Mouse (Mus musculus) ovary, adult 18-20 months (tissue): ENCODE results near the gene Xpnpep3.
"Not testable (repeated sequence)": the region's sequence is repeated elsewhere in the genome, so short reads cannot be mapped to it uniquely, and the experiment has no call there.

ENCODE experiments used
- DNase-seq: peaks from one replicate; pipeline ENCODE4 v3.0.0; 2022; ENCODE audit warnings: low spot score, mixed read lengths

Gene Xpnpep3

GRCm38 (mm10) chr15:81480284-81480683 lies 80.3 kb downstream of the Xpnpep3 start:
- DNase-seq = not testable (repeated sequence)

- DNase-seq = no peak
These were observed 81.0 kb downstream of the Xpnpep3 start for GRCm38 (mm10) chr15:81480977-81481379.

GRCm38 (mm10) chr15:81482966-81483365 lies 83.0 kb downstream of the Xpnpep3 start:
- no peak for DNase-seq

GRCm38 (mm10) chr15:81483691-81484090 lies 83.8 kb downstream of the Xpnpep3 start:
- no peak for DNase-seq

GRCm38 (mm10) chr15:81485483-81485882 lies 85.5 kb downstream of the Xpnpep3 start:
- DNase-seq = no peak

- DNase-seq = no peak
These were observed 103.5 kb downstream of the Xpnpep3 start for GRCm38 (mm10) chr15:81503466-81503865.

GRCm38 (mm10) chr15:81503995-81504394 lies 104.1 kb downstream of the Xpnpep3 start:
- no peak for DNase-seq
